Mouse (Mus musculus) cerebellum, adult 18-20 months (tissue): ENCODE results near the gene Camta1.

Experiments
- DNase-seq, 2 experiments: peaks; one replicate each; pipeline ENCODE4 v3.0.0; 2021

Gene Camta1

GRCm38 (mm10) chr4:151242751-151243150, 618.9 kb downstream of the Camta1 start:
- DNase-seq: no peak

GRCm38 (mm10) chr4:151240465-151240864, 621.2 kb downstream of the Camta1 start:
- no peak for DNase-seq

GRCm38 (mm10) chr4:151238970-151239684, 622.5 kb downstream of the Camta1 start:
- no peak for DNase-seq

GRCm38 (mm10) chr4:151237501-151237900, 624.2 kb downstream of the Camta1 start:
- no peak for DNase-seq

- peak; percentile 45 to 57 for DNase-seq
Observed at GRCm38 (mm10) chr4:151234981-151235380, 626.7 kb downstream of the Camta1 start.

- DNase-seq: no peak
Observed at GRCm38 (mm10) chr4:151232028-151232427, 629.6 kb downstream of the Camta1 start.

- no peak for DNase-seq
Observed at GRCm38 (mm10) chr4:151229073-151229472, 632.6 kb downstream of the Camta1 start.

- no peak for DNase-seq
Observed at GRCm38 (mm10) chr4:151226496-151226895, 635.2 kb downstream of the Camta1 start.

GRCm38 (mm10) chr4:151224017-151224416, 637.7 kb downstream of the Camta1 start:
- no peak for DNase-seq

- DNase-seq: no peak
Observed at GRCm38 (mm10) chr4:151223263-151223996, 638.2 kb downstream of the Camta1 start.

GRCm38 (mm10) chr4:151222635-151223034, 639.0 kb downstream of the Camta1 start:
- no peak for DNase-seq

GRCm38 (mm10) chr4:151216553-151217292, 645.0 kb downstream of the Camta1 start:
- DNase-seq: peak in 1 of 2 experiments; percentile 27

GRCm38 (mm10) chr4:151215866-151216265, 645.8 kb downstream of the Camta1 start:
- DNase-seq: no peak

- no peak for DNase-seq
Observed at GRCm38 (mm10) chr4:151215179-151215578, 646.5 kb downstream of the Camta1 start.

GRCm38 (mm10) chr4:151213475-151213874, 648.2 kb downstream of the Camta1 start:
- no peak for DNase-seq

- no peak for DNase-seq
Observed at GRCm38 (mm10) chr4:151211992-151212391, 649.7 kb downstream of the Camta1 start.

- DNase-seq: no peak
Observed at GRCm38 (mm10) chr4:151207566-151207965, 654.1 kb downstream of the Camta1 start.

- no peak for DNase-seq
Observed at GRCm38 (mm10) chr4:151202891-151203290, 658.8 kb downstream of the Camta1 start.

- DNase-seq: peak in 1 of 2 experiments; percentile 25
Observed at GRCm38 (mm10) chr4:151200316-151200715, 661.4 kb downstream of the Camta1 start.

- DNase-seq: no peak
Observed at GRCm38 (mm10) chr4:151195126-151195525, 666.5 kb downstream of the Camta1 start.

- peak; percentile 28 to 47 for DNase-seq
Observed at GRCm38 (mm10) chr4:151194715-151195097, 667.0 kb downstream of the Camta1 start.

GRCm38 (mm10) chr4:151194030-151194714, 667.5 kb downstream of the Camta1 start:
- no peak for DNase-seq

- no peak for DNase-seq
Observed at GRCm38 (mm10) chr4:151186447-151186846, 675.2 kb downstream of the Camta1 start.
